20 mouse cellular contexts compared by ENCODE assay signal in genomic region chr5:35084913-35085312, GRCm38 (mm10). TPM values are rescaled to one million over a fixed set of nuclear protein-coding genes. Genes with fewer than 3 reads are reported as not detected.
"Had no signal": no experiment of that assay in that cellular context is flagged by ENCODE, and none has a peak within 500 bp of the region (broad histone marks: within the 10 kb centered on the region; RNA-seq: fewer than 3 reads in every experiment).

No protein-coding gene starts in this region.

- DNase-seq: kidney, adult 11 months; kidney, adult 8-10 months; kidney, postnatal 10 days; kidney, postnatal 36 days; liver; lung, adult 18-20 months; lung, postnatal 10 days; lung, postnatal 36 days; thymus, adult 2 months; thymus, postnatal 14 days had no signal

- H3K4me2 ChIP-seq: kidney, embryonic 15.5 days; limb, embryonic 13.5 days; liver, embryonic 12.5 days; liver, embryonic 15.5 days; lung, embryonic 15.5 days; midbrain, embryonic 13.5 days had no signal

- H3K9ac ChIP-seq: kidney, embryonic 15.5 days; limb, embryonic 13.5 days; liver, embryonic 12.5 days; liver, embryonic 15.5 days; lung, embryonic 15.5 days; midbrain, embryonic 13.5 days had no signal

- H3K27ac ChIP-seq: kidney, embryonic 15.5 days; limb, embryonic 10.5 days; limb, embryonic 13.5 days; liver, embryonic 12.5 days; liver, embryonic 15.5 days; lung, embryonic 15.5 days; midbrain, embryonic 10.5 days; midbrain, embryonic 13.5 days; stomach, postnatal 0 days had no signal

- H3K27me3 ChIP-seq: lung, embryonic 15.5 days; midbrain, embryonic 13.5 days had no signal

- H3K4me3 ChIP-seq: kidney, embryonic 15.5 days; limb, embryonic 10.5 days; limb, embryonic 13.5 days; liver, embryonic 12.5 days; liver, embryonic 15.5 days; lung, embryonic 15.5 days; megakaryocyte, embryonic 14.5 days; midbrain, embryonic 10.5 days; midbrain, embryonic 13.5 days had no signal

- H3K4me1 ChIP-seq: kidney, embryonic 15.5 days; limb, embryonic 13.5 days; liver, embryonic 15.5 days; lung, embryonic 15.5 days; midbrain, embryonic 13.5 days had no signal

- H3K36me3 ChIP-seq: kidney, embryonic 15.5 days; limb, embryonic 10.5 days; limb, embryonic 13.5 days; liver, embryonic 12.5 days; liver, embryonic 15.5 days; lung, embryonic 15.5 days; midbrain, embryonic 10.5 days; midbrain, embryonic 13.5 days had no signal

- H3K9me3 ChIP-seq: kidney, embryonic 15.5 days; limb, embryonic 10.5 days; limb, embryonic 13.5 days; liver, embryonic 12.5 days; liver, embryonic 15.5 days; lung, embryonic 15.5 days; megakaryocyte, embryonic 14.5 days; midbrain, embryonic 10.5 days; midbrain, embryonic 13.5 days had no signal

- ATAC-seq: liver, embryonic 12.5 days; midbrain, embryonic 13.5 days had no signal

RNA-seq across cellular contexts. Expression of gene Dok7, which starts 28.3 kb away (rescaled TPM):
- polyA plus RNA-seq: liver, embryonic 12.5 days had no signal
